Mouse (Mus musculus): ENCODE data around the gene Prkn.

The Prkn gene

DNA sequence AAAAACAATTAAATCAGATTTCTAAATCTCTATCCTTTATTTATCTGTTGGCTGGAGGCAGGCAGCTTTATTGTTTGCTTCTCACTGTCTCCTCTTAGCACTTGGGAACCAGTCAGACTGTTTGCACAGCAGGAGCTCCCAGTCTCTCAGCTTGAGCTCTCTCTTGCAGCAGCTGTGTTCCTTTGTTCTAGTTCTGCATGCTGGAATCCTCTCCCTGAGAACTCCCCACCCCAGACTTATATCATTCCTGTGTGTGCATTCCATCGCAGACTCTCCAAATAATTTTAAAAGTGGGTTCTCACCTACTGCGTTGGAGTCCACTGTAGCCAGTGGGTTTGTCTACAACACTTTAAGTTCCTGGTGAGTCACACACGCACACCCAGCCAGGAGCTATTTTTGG lies 1181.1 kb downstream of the Prkn start:
- DNase-seq: no peak

DNA sequence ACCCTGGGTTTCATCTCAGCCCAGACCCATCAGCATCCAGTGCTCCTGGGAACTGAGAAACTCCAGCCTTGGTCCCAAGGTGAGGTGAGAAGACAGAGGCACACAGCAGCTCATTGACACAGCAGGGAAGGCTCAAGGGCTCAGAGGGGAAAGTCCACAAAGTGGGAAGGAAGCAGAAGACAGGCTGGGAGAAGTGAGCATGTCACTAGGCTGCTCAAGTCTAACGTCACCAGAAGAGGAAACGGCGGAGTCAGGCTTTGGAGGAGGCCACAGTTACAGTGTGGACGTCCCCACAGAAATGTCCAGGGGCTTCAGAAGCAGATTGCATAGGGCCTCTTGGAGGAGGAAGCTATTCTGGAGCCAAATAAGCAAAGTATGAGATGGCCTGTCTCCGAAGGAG lies 1189.2 kb downstream of the Prkn start:
- no peak for DNase-seq

DNA sequence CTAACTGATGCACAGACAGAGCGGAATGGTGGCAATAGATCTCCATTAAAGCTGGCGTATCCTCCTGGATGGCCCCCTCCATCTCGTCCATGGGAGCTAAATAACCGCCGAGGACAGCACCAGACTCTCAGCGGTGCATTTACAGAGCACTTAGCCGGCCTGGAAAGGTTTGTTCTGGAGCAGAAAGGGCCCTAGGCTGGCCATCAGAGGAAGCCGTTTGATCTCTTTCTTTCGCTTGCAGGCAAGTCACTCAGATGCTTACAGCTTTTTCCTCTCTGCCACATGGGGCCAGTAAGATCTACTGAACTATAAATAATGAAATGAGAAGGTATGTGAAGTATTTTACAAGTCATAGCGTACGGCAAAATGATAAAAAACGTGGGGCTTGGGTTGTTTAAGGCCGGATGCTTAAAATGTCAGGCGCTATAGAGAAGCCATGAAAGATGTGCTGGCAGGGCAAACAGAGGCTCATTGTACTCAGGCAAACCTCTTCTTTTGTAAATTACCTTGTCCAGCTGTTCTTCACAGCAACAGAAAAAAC lies 1189.8 kb downstream of the Prkn start:
- no peak for DNase-seq

DNA sequence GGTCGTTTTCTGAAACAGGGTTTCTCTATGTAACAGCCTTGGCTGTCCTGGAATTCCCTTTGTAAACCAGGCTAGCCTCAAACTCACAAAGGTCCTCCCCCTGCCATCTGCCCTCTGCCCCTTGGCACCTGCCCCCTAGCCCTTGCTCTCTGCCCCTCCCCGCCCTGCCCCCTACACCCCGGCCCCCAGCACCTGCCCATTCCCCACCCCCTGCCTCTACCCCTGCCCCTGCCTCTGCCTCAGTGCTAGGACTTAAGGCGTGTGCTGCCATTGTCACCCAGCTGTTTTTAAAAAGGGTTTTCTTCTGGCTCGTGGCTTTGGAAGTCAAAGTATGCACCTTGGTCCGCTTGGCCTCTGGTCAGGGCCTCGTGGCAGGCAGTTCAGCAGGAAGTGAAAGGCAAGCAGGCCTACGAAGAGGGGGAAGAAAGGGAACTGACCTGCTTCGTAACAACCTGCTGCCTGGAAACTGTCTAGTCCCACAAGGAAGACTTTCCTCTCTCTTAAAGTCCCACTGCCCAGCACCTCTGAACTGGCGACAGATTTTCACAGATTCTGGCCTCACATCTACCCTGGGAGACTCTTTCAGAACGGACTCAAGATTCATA lies 1190.5 kb downstream of the Prkn start:
- no peak for DNase-seq

DNA sequence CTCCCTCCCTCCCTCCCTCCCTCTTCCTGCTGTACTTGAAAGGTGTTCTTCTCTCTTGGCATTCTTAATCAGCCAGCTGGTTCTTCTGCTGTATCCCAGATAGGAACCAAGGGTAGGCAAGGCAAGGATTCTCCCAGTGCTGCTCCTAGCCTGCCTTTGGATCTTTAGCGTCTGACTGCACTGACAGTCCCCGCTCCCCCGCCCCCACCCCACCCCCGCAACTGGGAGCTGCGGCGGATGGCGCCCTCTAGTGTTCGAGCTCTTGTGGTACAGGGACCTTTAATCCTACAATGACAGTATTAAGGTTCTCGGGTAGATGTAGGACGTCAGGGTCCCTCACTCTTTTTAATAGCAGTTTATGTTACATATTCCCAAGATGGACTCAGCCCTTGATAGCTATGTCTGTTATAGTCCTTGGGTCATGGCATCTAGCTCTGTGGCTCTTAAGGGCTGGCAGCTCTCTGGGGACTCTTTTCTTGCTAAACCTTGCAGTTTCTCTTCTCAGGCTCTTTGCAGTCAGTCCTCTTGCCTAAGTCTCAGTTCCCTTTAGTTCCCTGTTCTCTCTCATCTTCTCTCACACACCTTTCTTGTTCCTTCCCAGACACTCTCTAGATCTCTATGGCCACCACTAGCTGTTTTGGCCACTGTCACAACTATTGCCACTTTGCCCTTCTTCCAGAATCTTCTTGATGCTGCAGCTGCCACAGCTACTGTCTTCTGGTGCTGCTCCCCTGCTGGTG lies 1191.2 kb downstream of the Prkn start:
- DNase-seq: peak; percentile 78

DNA sequence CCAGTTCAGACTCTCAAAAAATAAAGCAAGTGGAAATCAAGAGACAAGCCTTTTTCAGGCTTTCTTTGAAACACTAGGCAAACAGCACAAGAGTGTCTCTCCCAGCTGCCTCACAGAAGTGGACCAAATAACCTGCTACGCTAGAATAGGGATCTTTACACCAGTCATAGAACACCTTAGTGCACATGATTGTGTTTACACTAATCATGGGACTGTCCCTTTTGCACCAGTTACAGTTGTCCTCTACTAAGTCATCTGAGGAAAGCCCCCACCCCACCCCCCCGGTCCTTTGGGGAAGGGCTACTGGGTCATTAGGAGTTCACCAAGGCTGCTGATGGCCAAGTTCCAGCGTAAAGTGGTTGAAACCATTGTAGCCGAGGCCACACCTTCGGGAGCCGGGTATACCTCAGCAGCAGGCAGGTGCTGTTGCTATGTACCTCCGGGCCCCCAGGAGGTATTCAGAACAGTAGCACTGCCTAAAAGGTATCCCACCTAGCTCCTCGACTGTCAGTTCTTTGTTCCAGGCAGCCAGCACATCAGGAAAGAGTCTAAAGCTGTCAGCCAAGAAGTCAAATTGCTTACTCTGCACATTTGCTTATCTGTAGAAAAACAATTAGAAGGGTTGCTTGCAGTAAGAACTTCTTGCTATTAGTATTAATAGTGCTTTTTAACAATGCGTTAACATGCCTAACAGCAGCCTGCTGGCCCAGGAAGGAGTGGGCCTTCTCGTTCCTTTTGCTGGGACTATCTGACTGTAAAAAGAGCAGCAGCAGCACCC lies 1192.0 kb downstream of the Prkn start:
- DNase-seq: no peak

DNA sequence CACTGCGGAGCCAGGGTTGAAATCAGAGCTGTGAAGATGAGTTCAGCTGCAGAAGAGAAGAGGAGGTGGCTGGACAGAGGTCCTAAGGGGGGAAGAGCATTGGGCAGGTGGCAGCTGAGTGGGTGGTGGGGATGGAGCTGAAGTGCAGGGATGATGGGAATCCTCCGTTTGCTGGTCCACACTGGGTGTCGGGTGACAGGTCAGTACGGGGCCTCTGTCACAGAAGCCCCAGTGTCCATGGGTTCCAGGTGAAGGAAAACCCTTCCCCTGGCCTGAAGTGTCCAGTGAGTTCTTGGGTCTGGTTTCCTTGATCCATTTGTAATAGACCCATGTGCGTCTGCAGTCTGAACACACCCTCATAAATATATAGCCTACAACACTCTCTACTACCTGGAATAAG lies 1195.2 kb downstream of the Prkn start:
- no peak for DNase-seq

DNA sequence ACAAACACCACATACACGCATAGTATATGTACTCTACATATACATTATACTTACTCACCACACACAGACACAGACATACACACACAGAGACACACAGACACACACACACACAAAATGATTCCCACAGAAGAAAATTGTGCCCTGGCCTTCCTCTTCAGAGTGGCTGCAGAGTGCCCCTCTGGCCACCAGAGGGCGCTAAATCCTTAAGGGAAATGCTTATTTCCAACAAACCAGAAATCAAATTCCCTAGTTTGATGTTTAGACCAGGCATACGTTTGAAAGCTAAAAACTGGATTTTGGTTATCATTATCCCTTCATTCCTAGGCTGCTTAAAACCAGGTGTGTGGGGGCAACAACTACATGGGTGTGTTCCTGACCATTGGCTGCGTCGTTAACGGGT lies 1196.0 kb downstream of the Prkn start:
- peak; percentile 75 for DNase-seq

DNA sequence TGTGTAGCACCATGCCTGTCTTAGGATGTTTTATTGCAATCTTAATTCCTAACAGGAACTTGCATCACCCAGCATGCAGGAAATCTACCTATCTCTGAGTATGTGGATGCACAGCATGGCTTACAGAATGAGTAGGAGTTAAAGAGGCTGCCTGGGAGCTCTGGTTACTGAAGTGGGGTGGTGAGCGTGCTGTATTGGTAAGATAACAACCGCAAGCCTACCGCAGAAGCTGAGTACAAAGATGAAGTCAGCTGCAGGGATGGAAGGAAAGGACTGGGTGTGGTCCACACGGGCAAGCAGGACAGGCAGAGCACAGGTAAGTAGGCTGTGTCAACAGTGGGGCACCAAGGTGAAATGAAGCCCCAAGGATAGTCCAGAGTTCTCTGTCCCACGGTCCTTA lies 1196.9 kb downstream of the Prkn start:
- DNase-seq: no peak

DNA sequence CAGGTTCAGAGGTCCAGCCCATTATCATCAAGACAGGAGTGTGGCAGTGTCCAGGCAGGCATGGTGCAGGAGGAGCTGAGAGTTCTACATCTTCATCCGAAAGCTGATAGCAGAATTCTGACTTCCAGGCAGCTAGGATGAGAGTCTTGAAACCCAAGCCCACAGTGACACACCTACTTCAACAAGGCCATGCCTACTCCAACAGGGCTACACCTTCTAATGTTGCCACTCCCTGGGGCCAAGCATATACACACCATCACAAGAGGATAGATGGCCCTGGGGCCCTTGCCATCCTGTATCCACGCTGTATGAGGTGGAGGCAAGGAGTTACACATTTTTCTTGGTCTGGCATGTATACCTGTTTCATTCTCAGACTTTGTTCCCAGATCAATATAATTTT lies 1197.4 kb downstream of the Prkn start:
- DNase-seq: no peak

DNA sequence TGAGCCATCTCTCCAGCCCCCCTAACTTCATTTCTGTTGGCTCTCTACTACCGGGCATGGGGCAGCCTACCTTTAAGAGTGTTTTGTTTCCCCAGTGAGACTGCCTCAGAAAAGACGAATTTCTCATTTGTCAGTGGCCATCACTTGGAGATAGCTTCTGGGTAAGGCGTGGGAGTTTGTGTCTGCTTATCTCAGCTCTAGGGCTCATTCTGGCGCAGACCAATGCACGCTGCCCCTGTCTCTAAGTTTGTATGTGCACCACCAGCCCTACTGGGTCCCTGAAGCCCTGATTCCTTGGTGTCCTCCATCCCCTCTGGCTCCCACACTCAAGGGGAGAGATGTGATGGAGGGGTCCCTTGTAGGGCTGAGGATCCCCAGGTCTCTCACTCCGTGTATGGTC lies 1198.3 kb downstream of the Prkn start:
- DNase-seq: no peak

DNA sequence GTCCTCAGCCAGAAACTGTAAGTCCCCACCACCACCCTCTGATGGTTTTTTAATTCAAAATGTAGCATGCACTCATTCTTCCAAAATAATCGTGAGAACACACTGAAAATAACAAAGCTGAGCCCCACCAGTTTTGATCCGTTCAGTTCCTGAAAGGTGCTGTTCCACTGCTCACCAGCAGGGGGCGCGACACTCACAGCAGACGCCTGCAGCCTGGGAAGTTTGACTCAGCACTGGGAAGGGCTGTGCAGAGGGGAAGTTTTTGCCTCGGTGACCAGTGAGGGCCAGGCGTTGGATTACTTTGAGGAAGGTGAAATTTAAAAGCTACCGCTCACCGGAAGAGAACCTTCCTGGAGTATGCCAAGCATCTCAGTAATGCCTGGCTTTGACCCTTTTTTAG lies 1199.0 kb downstream of the Prkn start:
- DNase-seq: peak; percentile 84

DNA sequence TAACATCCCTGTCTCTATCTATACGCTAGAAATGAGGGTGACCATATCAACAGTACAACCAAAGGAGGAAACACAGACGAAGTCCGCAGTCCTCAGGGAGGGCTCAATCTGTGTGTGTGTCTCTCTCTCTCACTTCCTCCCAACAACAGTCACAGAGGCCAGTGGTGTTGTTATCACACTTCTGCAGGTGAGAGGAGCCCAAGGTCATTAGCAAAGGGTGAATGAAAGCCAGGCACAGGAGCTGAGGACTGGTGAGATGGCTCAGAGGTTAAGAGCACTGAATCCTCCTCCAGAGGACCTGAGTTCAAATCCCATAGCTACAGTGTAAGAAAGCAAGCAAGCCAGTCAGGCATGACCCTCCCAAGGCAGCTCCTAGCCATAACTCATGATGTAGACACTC lies 1199.7 kb downstream of the Prkn start:
- no peak for DNase-seq

DNA sequence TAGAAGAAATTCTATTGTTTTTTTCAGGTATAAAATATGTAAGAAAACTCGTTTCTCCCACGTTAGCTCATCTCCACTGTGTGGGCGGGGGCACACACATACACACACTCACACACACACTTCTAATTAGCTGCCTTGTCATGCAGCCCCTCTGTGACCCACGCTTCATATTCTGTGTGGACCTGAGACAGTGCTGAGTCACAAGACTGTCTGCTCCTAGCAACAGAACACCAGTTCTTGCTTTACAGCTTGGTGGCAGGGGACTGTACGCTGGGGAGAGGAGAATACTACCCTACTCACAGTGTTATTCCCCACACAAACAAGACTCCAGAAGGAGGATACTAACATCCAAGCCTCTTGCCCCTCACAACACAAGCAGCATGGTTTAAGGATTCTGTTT lies 1200.4 kb downstream of the Prkn start:
- no peak for DNase-seq

DNA sequence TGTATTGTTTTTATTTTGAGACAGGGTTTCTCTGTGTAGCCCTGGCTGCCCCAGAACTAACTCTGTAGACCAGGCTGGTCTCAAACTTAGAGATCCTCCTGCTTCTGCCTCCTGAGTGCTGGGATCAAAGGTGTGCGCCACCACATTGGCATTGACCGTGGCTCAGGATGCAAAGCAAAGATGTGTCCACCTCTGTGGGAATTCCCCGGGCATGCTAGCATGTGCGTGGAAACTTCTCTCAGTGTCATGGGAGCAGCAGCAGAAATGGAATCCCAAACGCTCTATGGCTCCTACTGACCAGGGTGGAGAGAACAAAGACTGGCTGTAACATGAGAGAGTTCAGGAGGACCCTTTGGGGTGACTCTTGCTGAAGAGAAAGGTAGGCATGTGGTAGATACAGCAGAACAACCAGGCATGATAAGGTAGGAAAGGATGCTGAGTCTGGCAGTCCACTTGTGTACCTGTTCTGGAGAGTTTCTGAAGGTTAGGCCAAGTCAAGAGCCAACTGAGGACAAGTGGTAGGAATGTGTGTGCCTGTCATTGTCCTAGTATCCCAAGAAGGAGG lies 1201.0 kb downstream of the Prkn start:
- DNase-seq: no peak

DNA sequence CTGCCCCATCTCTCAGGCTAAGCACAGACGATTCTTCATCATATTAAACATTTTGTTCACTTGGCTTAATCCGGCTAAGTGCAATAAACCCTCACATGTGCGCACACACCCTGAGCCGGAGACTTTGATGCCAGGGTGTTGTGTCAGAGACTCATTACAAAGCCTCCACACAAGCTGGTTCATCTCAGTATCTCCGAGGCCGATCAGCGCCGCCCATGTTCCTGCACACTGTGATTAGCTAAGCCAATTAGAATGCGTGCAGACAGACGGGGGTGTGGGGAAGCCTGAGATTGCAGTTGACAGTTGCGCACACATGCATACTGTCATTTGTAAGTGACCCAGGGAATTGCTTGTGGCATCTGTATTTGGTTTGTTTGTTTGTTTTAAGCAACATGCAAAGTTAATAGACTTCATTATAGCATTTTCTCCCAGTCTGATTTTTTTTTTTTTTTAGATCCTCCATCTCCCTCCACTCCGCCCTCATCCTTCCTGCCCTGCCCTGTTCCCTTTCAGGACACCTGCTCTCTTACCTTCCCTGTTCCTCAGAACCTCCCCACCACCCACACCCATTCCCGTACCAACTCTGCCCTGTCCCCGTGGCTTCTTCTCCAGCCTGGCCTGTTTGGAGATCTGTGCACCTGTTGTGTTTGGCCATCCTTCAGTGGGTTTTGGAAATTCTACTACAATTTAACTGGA lies 1202.5 kb downstream of the Prkn start:
- peak; percentile 53 for DNase-seq

DNA sequence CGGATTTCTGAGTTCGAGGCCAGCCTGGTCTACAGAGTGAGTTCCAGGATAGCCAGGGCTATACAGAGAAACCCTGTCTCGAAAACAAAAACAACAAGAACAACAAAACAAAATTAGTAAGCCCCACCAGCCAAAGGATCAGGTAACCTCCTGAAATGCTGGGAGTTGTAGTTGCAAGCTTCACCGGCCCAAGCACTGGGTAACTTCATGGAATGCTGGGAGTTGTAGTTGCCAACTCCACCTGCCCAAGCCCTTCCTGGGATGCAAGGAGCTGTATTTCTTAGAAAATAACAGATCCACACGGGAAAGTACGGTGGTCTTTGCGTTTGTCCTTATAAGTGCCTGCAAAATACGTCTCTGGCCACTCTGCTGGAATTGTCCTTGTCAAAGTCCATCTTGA lies 1204.0 kb downstream of the Prkn start:
- no peak for DNase-seq

DNA sequence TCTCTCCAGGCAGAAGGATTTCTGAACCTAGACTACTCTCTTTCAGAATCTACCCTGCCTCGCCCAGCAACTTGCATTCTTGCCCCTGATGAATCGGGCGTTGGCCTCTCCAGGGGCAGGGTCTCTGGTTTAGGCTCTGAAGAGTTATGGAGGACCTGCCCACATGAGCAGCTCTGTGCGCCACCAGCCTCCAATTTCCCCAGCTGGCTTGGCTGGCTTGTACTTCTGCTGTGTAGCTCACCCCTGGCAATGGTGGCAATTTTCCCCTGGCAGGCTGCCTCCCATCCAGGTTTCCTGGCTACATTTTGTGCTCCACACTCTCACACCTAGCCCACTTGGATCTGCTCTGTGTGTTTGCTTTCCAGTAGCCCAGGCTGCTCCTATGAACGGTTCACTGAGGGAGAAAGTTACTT lies 1205.7 kb downstream of the Prkn start:
- DNase-seq: peak; percentile 51

DNA sequence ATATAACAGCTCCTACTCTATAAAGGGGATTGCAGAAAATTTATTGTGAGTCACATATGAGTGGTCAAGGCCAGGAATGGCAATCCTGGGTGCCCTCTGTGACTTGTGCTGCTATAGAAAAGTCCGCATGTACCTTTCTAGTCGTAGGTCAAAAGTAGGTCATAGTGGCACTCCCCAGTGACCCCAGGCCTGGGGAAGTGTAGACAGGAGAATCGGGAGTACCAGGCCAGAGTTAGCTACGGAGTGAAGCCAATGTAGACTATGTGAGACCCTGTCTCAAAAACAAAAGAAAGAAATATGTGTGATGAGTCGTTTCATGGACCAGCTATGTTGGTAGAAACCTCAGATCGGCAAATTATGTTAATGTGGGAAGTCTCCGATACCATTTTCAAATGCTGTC lies 1206.8 kb downstream of the Prkn start:
- no peak for DNase-seq

DNA sequence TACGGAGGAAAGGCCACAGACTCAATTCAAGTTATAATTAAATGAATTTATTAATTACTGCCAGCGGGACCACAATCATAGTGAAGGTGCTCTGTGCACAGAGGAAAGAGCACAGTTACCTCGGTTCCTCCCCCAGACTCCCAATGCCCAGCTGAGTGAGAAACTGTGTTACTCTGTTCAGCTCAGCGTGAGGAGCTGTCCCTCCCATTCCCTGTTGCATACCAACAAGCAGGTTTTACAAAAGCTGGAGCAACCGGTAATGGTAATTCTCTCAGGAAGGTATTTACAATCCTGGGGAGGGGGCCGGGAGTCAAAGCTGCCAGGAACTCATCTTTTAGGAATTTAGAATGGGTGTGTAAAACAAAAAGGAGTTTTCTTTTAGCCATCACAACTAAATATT lies 1207.3 kb downstream of the Prkn start:
- DNase-seq: no peak

DNA sequence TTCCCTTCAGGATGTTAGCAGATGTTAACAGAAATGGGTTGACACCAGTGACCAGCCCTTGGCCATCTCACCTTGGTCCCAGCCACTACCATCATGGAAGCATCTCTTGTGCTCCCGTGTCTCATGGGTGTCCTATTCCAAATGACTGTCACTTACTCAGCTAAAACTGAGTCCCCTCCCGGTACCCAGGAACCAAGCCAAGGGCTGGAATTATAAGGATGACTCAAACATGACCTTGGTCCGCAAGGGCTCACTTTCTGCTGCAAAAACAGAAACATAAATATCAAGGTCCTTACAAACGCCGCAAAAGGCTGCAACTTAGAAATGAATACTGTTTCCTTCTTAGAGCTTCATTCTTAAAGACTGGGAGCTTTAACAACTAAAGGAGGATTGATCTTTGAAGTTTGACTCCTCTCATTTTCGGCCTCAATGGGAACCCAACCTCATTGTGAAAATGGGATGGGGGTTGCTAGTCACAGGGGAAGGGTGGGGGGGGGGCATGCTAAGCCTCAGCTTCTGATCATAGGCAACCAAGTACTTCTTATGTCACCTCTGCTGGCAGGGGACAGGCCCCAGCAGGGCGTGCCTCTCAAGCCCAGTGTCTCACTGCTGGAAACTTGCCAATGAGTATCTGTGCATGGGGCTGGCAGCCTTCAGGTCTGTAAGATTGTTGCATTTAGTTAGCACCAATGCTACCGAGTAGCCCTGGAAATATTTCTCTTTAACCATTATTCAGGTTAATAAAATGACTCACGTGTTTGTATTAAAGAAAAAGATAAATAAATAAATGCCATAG lies 1208.7 kb downstream of the Prkn start:
- no peak for DNase-seq

DNA sequence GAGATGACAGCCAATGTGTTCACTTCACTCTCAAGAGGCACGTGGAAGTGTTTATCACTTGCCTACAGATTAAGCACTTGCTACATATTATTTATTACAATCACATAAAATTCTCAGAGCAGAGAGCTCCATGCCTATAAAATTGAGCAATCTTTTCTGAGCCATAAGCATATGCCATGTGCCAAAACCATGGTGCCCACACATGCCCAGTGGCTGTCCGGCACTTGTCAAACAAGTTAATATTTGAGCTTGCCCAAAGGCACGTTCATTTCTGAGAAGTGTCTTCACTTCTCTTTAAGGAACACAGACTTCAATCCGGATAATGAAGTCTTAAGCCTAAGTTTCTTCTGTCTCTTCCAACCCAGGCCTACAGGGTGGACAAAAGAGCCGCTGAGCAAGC lies 1210.1 kb downstream of the Prkn start:
- DNase-seq: no peak
